Mouse (Mus musculus): ENCODE measurements at regions not wholly inside any gene's neighbourhood (a gene's known extent, or its start where the extent isn't known, plus 50 kb on each side); places are given as distances from the start of the nearest gene placed in this dataset.

DNA sequence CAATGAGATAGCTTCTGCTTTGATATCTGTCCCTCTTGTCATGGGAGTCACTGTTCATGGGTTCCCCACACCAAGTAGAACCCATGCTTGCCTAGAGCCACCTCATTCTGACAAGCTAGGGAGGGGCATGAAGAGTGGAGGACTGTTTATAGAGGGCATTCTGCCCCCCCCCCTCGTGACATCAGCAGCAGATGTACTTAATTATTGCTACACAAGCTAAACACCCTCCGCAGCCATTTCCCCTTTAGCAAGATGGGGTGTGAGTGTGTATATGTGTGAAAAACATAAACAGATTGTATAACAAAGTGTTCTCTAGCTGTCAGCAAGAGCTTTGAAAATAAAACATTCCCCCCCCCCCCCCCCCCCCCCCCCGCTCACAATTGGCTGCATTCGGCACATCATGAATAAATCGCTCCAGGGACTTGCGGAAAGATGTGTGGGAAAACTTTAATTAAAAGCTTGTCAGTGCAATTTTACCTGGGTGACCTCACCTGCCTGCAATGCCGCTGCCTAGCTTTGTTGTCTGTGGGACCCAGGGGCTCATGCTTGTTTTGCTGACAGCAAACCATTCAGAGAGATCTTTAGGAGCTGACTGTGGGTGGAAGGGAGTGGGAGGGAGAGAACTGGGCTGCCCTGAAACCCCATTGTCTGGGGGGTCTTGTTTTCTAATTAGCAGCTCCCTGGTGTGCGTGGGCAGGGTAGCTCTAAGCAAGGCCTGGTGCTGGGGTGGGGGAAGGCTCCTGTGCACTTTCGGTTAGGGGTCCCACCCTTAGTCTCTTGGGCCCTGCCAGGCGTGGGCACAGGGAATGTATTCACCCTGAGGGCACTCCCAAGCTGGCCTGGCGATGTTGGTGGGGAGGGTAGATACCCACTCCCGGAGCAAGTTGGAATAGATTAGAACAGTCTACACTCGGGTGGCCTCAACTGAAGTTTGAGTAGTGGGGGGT is 63.4 kb downstream of the Irx2 start:
- DNase-seq: peak; percentile 33
- H3K27me3 ChIP-seq (ENCODE audit: control insufficient read depth, insufficient read depth, low read length): no peaks in the 10 kb centered on the region
- WGBS: 54% methylated on average over 12 of the region's 13 CpGs
- no peaks in the 10 kb centered on the region for H3K9me3 ChIP-seq (ENCODE audit: control insufficient read depth, low read length)
- no peaks in the 10 kb centered on the region for H3K36me3 ChIP-seq (ENCODE audit: control insufficient read depth, insufficient read depth, low read length)
- no peak overlapping the region for H3K4me3 ChIP-seq (replicated peaks; ENCODE audit: low read depth, low read length)
- no peak overlapping the region for H3K4me2 ChIP-seq (ENCODE audit: low read length)
- no peak overlapping the region for H3K27ac ChIP-seq (replicated peaks; ENCODE audit: low read depth, low read length)
- H3K4me1 ChIP-seq (ENCODE audit: control insufficient read depth, insufficient read depth, low read length): no peaks in the 10 kb centered on the region
- no peak; the same call in 1 of the 2 replicates for ATAC-seq (ENCODE audit: low FRiP score, low TSS enrichment)
- no peak overlapping the region for H3K9ac ChIP-seq (replicated peaks; ENCODE audit: low read length)

DNA sequence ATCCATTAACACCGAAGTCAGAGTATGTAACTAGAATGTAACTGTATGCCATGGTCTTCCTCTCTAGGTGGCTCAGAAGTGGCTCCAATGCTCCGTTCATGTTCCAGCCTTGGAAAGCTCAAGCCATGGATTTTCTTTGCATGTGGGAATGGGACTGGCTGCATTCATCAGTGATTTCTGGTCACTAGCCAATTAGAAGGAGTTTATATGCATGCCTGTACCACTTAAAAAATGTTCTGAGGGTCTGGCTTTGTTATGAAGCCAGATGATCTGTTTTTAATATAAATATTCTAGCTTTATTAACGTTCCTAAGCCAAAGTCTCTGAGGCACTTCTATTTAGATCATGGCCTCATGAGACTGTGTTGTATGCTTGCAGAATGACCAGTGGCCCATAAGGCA is 78.8 kb downstream of the Irx2 start:
- no peaks in the 10 kb centered on the region for H3K27me3 ChIP-seq (ENCODE audit: control insufficient read depth, insufficient read depth, low read length)
- DNase-seq: no peak
- H3K27ac ChIP-seq (replicated peaks; ENCODE audit: low read depth, low read length): no peak overlapping the region
- no peak overlapping the region for H3K4me3 ChIP-seq (replicated peaks; ENCODE audit: low read depth, low read length)
- no peak for ATAC-seq (ENCODE audit: low FRiP score, low TSS enrichment)
- H3K36me3 ChIP-seq (ENCODE audit: control insufficient read depth, insufficient read depth, low read length): no peaks in the 10 kb centered on the region
- no peak overlapping the region for H3K9ac ChIP-seq (replicated peaks; ENCODE audit: low read length)
- no peaks in the 10 kb centered on the region for H3K9me3 ChIP-seq (ENCODE audit: control insufficient read depth, low read length)
- no peak overlapping the region for H3K4me2 ChIP-seq (ENCODE audit: low read length)
- H3K4me1 ChIP-seq (ENCODE audit: control insufficient read depth, insufficient read depth, low read length): no peaks in the 10 kb centered on the region
- 77% methylated on average over 3 of the region's 3 CpGs for WGBS

GRCm38 (mm10) chr13:72708728-72709127 is 80.1 kb downstream of the Irx2 start:
- H3K27ac ChIP-seq (replicated peaks; ENCODE audit: low read depth, low read length): no peak overlapping the region

DNA sequence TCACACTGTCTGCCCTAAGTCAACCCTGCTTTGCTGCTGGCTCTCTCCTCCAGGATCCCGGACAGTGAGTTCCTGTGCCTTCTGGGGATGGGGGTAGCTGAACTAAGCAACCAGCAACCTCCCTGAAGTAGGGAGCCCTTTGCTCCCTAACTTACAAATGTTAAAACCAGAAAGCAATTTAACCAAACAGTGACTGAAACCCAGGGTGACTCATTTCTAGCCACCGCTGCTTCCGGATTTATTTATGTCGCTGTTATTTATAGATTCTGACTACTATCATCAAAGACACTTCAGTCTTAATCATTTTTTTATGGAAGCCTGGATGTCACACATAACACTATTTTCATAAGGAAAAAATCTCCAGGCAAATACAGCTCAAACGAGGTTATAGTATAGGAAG is 81.4 kb downstream of the Irx2 start:
- H3K36me3 ChIP-seq (ENCODE audit: control insufficient read depth, insufficient read depth, low read length): no peaks in the 10 kb centered on the region
- no peak overlapping the region for H3K27ac ChIP-seq (replicated peaks; ENCODE audit: low read depth, low read length)
- H3K4me3 ChIP-seq (replicated peaks; ENCODE audit: low read depth, low read length): no peak overlapping the region
- no peak overlapping the region for H3K9ac ChIP-seq (replicated peaks; ENCODE audit: low read length)
- H3K9me3 ChIP-seq (ENCODE audit: control insufficient read depth, low read length): no peaks in the 10 kb centered on the region
- no peaks in the 10 kb centered on the region for H3K4me1 ChIP-seq (ENCODE audit: control insufficient read depth, insufficient read depth, low read length)
- DNase-seq: no peak
- no peak overlapping the region for H3K4me2 ChIP-seq (ENCODE audit: low read length)
- ATAC-seq (ENCODE audit: low FRiP score, low TSS enrichment): no peak
- H3K27me3 ChIP-seq (ENCODE audit: control insufficient read depth, insufficient read depth, low read length): no peaks in the 10 kb centered on the region
- 74% methylated on average over 5 of the region's 5 CpGs for WGBS

More at GRCm38 (mm10) chr13:72708728-72709127, 80.1 kb downstream of the Irx2 start:
- WGBS: 78% methylated on average over 2 of the region's 2 CpGs
- Histone ChIP-seq H3K36me3 (ENCODE audit: control insufficient read depth, insufficient read depth, low read length) (no peaks in the 10 kb centered on the region), H3K4me3 (replicated peaks; ENCODE audit: low read depth, low read length) (no peak overlapping the region), H3K4me2 (ENCODE audit: low read length) (no peak overlapping the region), H3K27me3 (ENCODE audit: control insufficient read depth, insufficient read depth, low read length) (no peaks in the 10 kb centered on the region), H3K9me3 (ENCODE audit: control insufficient read depth, low read length) (no peaks in the 10 kb centered on the region), H3K9ac (replicated peaks; ENCODE audit: low read length) (no peak overlapping the region), H3K4me1 (ENCODE audit: control insufficient read depth, insufficient read depth, low read length) (no peaks in the 10 kb centered on the region)
- no peak for DNase-seq
- ATAC-seq (ENCODE audit: low FRiP score, low TSS enrichment): no peak

- Histone ChIP-seq H3K36me3 (ENCODE audit: control insufficient read depth, insufficient read depth, low read length) (no peaks in the 10 kb centered on the region), H3K4me1 (ENCODE audit: control insufficient read depth, insufficient read depth, low read length) (no peaks in the 10 kb centered on the region)
- 72% methylated on average over 8 of the region's 8 CpGs for WGBS
These were observed 82.5 kb downstream of the Irx2 start for GRCm38 (mm10) chr13:72711136-72711535.

GRCm38 (mm10) chr13:72711842-72712330 is 83.3 kb downstream of the Irx2 start:
- Histone ChIP-seq H3K4me3 (replicated peaks; ENCODE audit: low read depth, low read length) (no peak overlapping the region), H3K4me1 (ENCODE audit: control insufficient read depth, insufficient read depth, low read length) (no peaks in the 10 kb centered on the region), H3K4me2 (ENCODE audit: low read length) (no peak overlapping the region), H3K27me3 (ENCODE audit: control insufficient read depth, insufficient read depth, low read length) (no peaks in the 10 kb centered on the region), H3K9me3 (ENCODE audit: control insufficient read depth, low read length) (no peaks in the 10 kb centered on the region), H3K27ac (replicated peaks; ENCODE audit: low read depth, low read length) (no peak overlapping the region), H3K9ac (replicated peaks; ENCODE audit: low read length) (no peak overlapping the region), H3K36me3 (ENCODE audit: control insufficient read depth, insufficient read depth, low read length) (no peaks in the 10 kb centered on the region)
- DNase-seq (no peak), ATAC-seq (ENCODE audit: low FRiP score, low TSS enrichment) (no peak)
- WGBS: 77% methylated on average over 4 of the region's 4 CpGs

More at GRCm38 (mm10) chr13:72711136-72711535, 82.5 kb downstream of the Irx2 start:
- ATAC-seq (ENCODE audit: low FRiP score, low TSS enrichment) (no peak), DNase-seq (no peak)
- Histone ChIP-seq H3K4me2 (ENCODE audit: low read length) (no peak overlapping the region), H3K9ac (replicated peaks; ENCODE audit: low read length) (no peak overlapping the region), H3K27me3 (ENCODE audit: control insufficient read depth, insufficient read depth, low read length) (no peaks in the 10 kb centered on the region), H3K9me3 (ENCODE audit: control insufficient read depth, low read length) (no peaks in the 10 kb centered on the region), H3K27ac (replicated peaks; ENCODE audit: low read depth, low read length) (no peak overlapping the region), H3K4me3 (replicated peaks; ENCODE audit: low read depth, low read length) (no peak overlapping the region)

DNA sequence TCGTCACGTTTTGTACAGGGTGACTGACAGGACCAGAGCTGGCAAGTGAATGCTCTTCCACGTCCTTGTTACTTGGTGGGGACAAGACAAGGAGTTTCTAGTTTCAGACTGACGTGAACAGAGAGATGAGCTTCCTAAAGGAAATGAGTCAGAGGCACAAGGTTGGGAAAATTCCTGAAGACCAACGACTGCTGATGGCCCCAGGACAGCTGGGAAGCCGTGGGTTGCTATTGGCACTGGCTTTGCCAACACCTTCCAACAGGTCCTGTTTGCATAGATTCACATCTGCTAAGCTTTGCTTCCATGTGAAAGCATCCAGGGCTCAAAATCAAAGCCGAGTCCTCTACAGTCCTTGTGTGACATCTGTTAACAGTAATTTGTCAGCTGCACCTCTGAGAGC is 86.2 kb downstream of the Irx2 start:
- DNase-seq: no peak
- no peaks in the 10 kb centered on the region for H3K27me3 ChIP-seq (ENCODE audit: control insufficient read depth, insufficient read depth, low read length)
- H3K36me3 ChIP-seq (ENCODE audit: control insufficient read depth, insufficient read depth, low read length): no peaks in the 10 kb centered on the region
- WGBS: 68% methylated on average over 7 of the region's 7 CpGs
- ATAC-seq (ENCODE audit: low FRiP score, low TSS enrichment): no peak
- H3K9me3 ChIP-seq (ENCODE audit: control insufficient read depth, low read length): no peaks in the 10 kb centered on the region
- H3K27ac ChIP-seq (replicated peaks; ENCODE audit: low read depth, low read length): no peak overlapping the region
- H3K4me2 ChIP-seq (ENCODE audit: low read length): no peak overlapping the region
- H3K4me1 ChIP-seq (ENCODE audit: control insufficient read depth, insufficient read depth, low read length): no peaks in the 10 kb centered on the region
- no peak overlapping the region for H3K4me3 ChIP-seq (replicated peaks; ENCODE audit: low read depth, low read length)
- no peak overlapping the region for H3K9ac ChIP-seq (replicated peaks; ENCODE audit: low read length)

GRCm38 (mm10) chr13:72715959-72716680 is 87.5 kb downstream of the Irx2 start:
- Histone ChIP-seq H3K27me3 (ENCODE audit: control insufficient read depth, insufficient read depth, low read length) (no peaks in the 10 kb centered on the region), H3K4me3 (replicated peaks; ENCODE audit: low read depth, low read length) (no peak overlapping the region), H3K4me1 (ENCODE audit: control insufficient read depth, insufficient read depth, low read length) (no peaks in the 10 kb centered on the region), H3K4me2 (ENCODE audit: low read length) (no peak overlapping the region), H3K9me3 (ENCODE audit: control insufficient read depth, low read length) (no peaks in the 10 kb centered on the region), H3K27ac (replicated peaks; ENCODE audit: low read depth, low read length) (no peak overlapping the region), H3K36me3 (ENCODE audit: control insufficient read depth, insufficient read depth, low read length) (no peaks in the 10 kb centered on the region), H3K9ac (replicated peaks; ENCODE audit: low read length) (no peak overlapping the region)
- 81% methylated on average over 6 of the region's 6 CpGs for WGBS
- DNase-seq (no peak), ATAC-seq (ENCODE audit: low FRiP score, low TSS enrichment) (no peak)
